Mouse (Mus musculus): ENCODE data around the gene Atxn7l1. TPM values are rescaled to one million over a fixed set of nuclear protein-coding genes. Genes with fewer than 3 reads are reported as not detected.

The Atxn7l1 gene
- polyA plus RNA-seq (2012; rRNA removed): 12.3 and 13.7 TPM in 2 replicates

GRCm38 (mm10) chr12:33147497-33148267 lies at the start of gene Atxn7l1:
Gene Atxn7l1 (plus strand): TSS chr12:33147693.

DNA sequence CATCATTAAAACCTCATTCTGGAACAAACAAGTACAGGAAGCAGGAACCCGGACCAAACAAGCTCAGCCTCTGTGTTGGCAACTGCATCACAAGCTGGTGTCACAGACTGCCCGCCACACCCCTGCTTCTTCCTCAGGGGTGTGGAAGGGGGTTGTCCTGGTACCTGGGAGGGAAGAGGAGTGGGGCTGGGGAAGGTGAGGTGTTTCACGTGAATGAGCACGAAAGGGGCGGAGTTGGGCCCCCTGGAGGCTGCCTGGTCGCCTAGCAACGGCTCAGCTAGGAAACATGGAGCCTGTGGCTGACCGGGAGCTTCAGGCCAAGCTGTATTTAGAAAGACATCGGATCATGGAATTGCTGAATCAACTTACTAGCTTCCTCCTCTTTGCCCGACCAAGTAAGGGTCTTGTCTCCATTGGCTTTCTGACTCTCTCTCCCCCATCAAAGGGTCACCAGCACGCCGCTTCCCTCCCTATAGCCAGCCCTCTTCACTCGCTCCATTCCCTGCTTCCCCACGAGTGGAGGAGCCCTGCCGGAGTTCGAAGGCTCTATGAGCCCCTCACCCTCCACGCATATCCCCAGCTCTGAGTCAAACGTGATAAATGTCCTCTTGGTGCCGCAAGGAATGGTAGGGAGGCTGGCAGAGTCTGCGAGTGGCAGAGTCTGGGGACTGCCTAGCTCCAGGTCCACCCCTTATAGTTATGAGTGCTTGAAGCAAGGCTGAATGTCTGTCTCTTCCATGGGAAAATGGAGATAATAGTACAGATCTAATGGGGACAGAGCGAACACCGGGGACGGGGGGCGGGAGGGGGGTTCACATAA lies 247.5 kb downstream of the Atxn7l1 start, which contains the start of gene Efcab10:
Efcab10 (plus strand) TSS at position 51 of the 820 bp plus-strand sequence.

Other genes starting within 250 kb of the Atxn7l1 start
- 13.9 and 17.1 TPM in 2 replicates for gene Sypl, start 193.8 kb upstream of the Atxn7l1 start, polyA plus RNA-seq (2012; rRNA removed)
- gene Cdhr3, start 54.8 kb upstream of the Atxn7l1 start, polyA plus RNA-seq (2012; rRNA removed): not detected in 2 replicates
- not detected in 2 replicates for gene Efcab10, start 247.2 kb downstream of the Atxn7l1 start, polyA plus RNA-seq (2012; rRNA removed)

Measured in liver, embryonic 14 days (tissue).